ENCODE assay signal across 26 mouse cellular contexts in genomic region chr16:17740080-17740479, GRCm38 (mm10). TPM values are rescaled to one million over a fixed set of nuclear protein-coding genes. Genes with fewer than 3 reads are reported as not detected.
"Had no signal": no experiment of that assay in that cellular context is flagged by ENCODE, and none has a peak within 500 bp of the region (broad histone marks: within the 10 kb centered on the region; RNA-seq: fewer than 3 reads in every experiment).

No protein-coding gene starts in this region.

- H3K27ac ChIP-seq: heart, embryonic 10.5 days; hindbrain, embryonic 10.5 days; hindbrain, embryonic 12.5 days; hindbrain, embryonic 14.5 days; intestine, embryonic 15.5 days; layer of hippocampus, adult 2 months; limb, embryonic 13.5 days; limb, embryonic 15.5 days had no signal

- H3K4me3 ChIP-seq: heart, embryonic 10.5 days; heart, embryonic 12.5 days; hindbrain, embryonic 10.5 days; hindbrain, embryonic 12.5 days; intestine, embryonic 15.5 days; layer of hippocampus, adult 2 months; limb, embryonic 13.5 days; limb, embryonic 15.5 days had no signal

- H3K27me3 ChIP-seq: heart, embryonic 12.5 days; hindbrain, embryonic 12.5 days; intestine, embryonic 15.5 days; limb, embryonic 13.5 days had no signal

- H3K9me3 ChIP-seq: heart, embryonic 10.5 days; heart, embryonic 12.5 days; hindbrain, embryonic 10.5 days; hindbrain, embryonic 12.5 days; intestine, embryonic 15.5 days; limb, embryonic 15.5 days had no signal

- ATAC-seq: hindbrain, embryonic 16.5 days; inflammation-experienced regulatory T-cells, adult 6 months; intestine, embryonic 15.5 days; intestine, postnatal 0 days had no signal

- H3K4me1 ChIP-seq: heart, embryonic 12.5 days; hindbrain, embryonic 10.5 days; hindbrain, embryonic 12.5 days; limb, embryonic 13.5 days had no signal

- H3K36me3 ChIP-seq: heart, embryonic 10.5 days; heart, embryonic 12.5 days; hindbrain, embryonic 10.5 days; hindbrain, embryonic 12.5 days; intestine, embryonic 15.5 days; limb, embryonic 13.5 days; limb, embryonic 15.5 days had no signal

- DNase-seq: gastrocnemius, postnatal 10 days; gastrocnemius, postnatal 25 days; heart, adult 11 months; heart, postnatal 10 days; heart, postnatal 4 days; kidney, adult 18-20 months; kidney, adult 8-10 months; kidney, postnatal 10 days; kidney, postnatal 25 days; kidney, postnatal 4 days; layer of hippocampus, adult 9-11 months; layer of hippocampus, postnatal 36 days; left cerebral cortex, postnatal 4 days had no signal

- H3K4me2 ChIP-seq: heart, embryonic 12.5 days; hindbrain, embryonic 12.5 days; hindbrain, embryonic 14.5 days; intestine, embryonic 15.5 days; limb, embryonic 13.5 days; limb, embryonic 15.5 days; liver, embryonic 11.5 days had no signal

- H3K9ac ChIP-seq: heart, embryonic 12.5 days; hindbrain, embryonic 12.5 days; hindbrain, embryonic 14.5 days; intestine, embryonic 15.5 days; limb, embryonic 13.5 days; limb, embryonic 15.5 days had no signal

RNA-seq across cellular contexts. Expression of gene Scarf2, which starts 57.0 kb away (rescaled TPM):
- polyA plus RNA-seq: inflammation-experienced regulatory T-cells, adult 6 months had no signal
